ENCODE assay signal across 20 mouse cellular contexts in genomic region chr13:25868923-25869322, GRCm38 (mm10).
"Had no signal": no experiment of that assay in that cellular context is flagged by ENCODE, and none has a peak within 500 bp of the region (broad histone marks: within the 10 kb centered on the region; RNA-seq: fewer than 3 reads in every experiment).

No protein-coding gene starts in this region.

- H3K9me3 ChIP-seq: intestine, embryonic 15.5 days; kidney, embryonic 15.5 days; neural tube, embryonic 12.5 days; neural tube, embryonic 15.5 days had no signal

- H3K4me2 ChIP-seq: intestine, embryonic 15.5 days; kidney, embryonic 15.5 days; liver, embryonic 11.5 days; lung, embryonic 14.5 days; neural tube, embryonic 12.5 days; neural tube, embryonic 15.5 days had no signal

- H3K36me3 ChIP-seq: intestine, embryonic 15.5 days; kidney, embryonic 15.5 days; neural tube, embryonic 12.5 days; neural tube, embryonic 15.5 days had no signal

- DNase-seq: kidney, adult 11 months; kidney, adult 8-10 months; kidney, postnatal 10 days; kidney, postnatal 36 days; liver, postnatal 0 days; lung, embryonic 14.5 days; right cerebral cortex, adult 18-20 months; right cerebral cortex, postnatal 14 days; right cerebral cortex, postnatal 4 days; thymus, adult 2 months; thymus, postnatal 14 days had no signal

- ATAC-seq: intestine, embryonic 15.5 days; liver, postnatal 0 days; lung, postnatal 0 days had no signal

- H3K27me3 ChIP-seq: intestine, embryonic 15.5 days; kidney, embryonic 15.5 days; neural tube, embryonic 12.5 days; neural tube, embryonic 15.5 days had no signal

- H3K27ac ChIP-seq: intestine, embryonic 15.5 days; kidney, embryonic 15.5 days; liver, embryonic 14.5 days; macrophage; neural tube, embryonic 12.5 days; neural tube, embryonic 15.5 days; stomach, postnatal 0 days had no signal

- H3K4me3 ChIP-seq: intestine, embryonic 15.5 days; kidney, embryonic 15.5 days; neural tube, embryonic 12.5 days; neural tube, embryonic 15.5 days had no signal

- H3K4me1 ChIP-seq: intestine, embryonic 15.5 days; kidney, embryonic 15.5 days; neural tube, embryonic 12.5 days; neural tube, embryonic 15.5 days had no signal

- H3K9ac ChIP-seq: intestine, embryonic 15.5 days; kidney, embryonic 15.5 days; liver, embryonic 14.5 days; liver, postnatal 0 days; lung, embryonic 14.5 days; neural tube, embryonic 12.5 days; neural tube, embryonic 15.5 days had no signal
